Mouse (Mus musculus) forebrain, embryonic 13.5 days (tissue): ENCODE measurements around the gene 1700017N19Rik. TPM values are rescaled to one million over a fixed set of nuclear protein-coding genes. Genes with fewer than 3 reads are reported as not detected.

ENCODE experiments used
- polyA plus RNA-seq: library from polyadenylated mRNA; unstranded; fragments of >200 nt; fragmentation: Nextera tagmentation; extraction: Ambion mirVana; gene quantifications from 2 replicates; pipeline ENCODE4 v1.2.1, GENCODE M21; 2015

Gene 1700017N19Rik
- polyA plus RNA-seq, 1 experiment from 2014 or later = not detected

Other genes starting within 250 kb of the 1700017N19Rik start
- not detected in 2 replicates for gene Gm4302, start 249.6 kb upstream of the 1700017N19Rik start, polyA plus RNA-seq
- not detected in 2 replicates for gene Gm4303, start 244.5 kb upstream of the 1700017N19Rik start, polyA plus RNA-seq
- not detected in 2 replicates for gene Gm4305, start 239.4 kb upstream of the 1700017N19Rik start, polyA plus RNA-seq
- not detected in 2 replicates for gene Gm4307, start 229.1 kb upstream of the 1700017N19Rik start, polyA plus RNA-seq
- gene Gm4312, start 207.9 kb upstream of the 1700017N19Rik start, polyA plus RNA-seq = not detected in 2 replicates
- 11.6 and 13.2 TPM in 2 replicates for gene Tmtc3, start 103.1 kb upstream of the 1700017N19Rik start, polyA plus RNA-seq
- 7.9 and 8.3 TPM in 2 replicates for gene Cep290, start 102.9 kb upstream of the 1700017N19Rik start, polyA plus RNA-seq
- gene 4930430F08Rik, start 61 bp upstream of the 1700017N19Rik start, polyA plus RNA-seq = 10.2 and 13.4 TPM in 2 replicates